Mouse (Mus musculus): ENCODE results near the gene Slco1b2.

Slco1b2 gene

DNA sequence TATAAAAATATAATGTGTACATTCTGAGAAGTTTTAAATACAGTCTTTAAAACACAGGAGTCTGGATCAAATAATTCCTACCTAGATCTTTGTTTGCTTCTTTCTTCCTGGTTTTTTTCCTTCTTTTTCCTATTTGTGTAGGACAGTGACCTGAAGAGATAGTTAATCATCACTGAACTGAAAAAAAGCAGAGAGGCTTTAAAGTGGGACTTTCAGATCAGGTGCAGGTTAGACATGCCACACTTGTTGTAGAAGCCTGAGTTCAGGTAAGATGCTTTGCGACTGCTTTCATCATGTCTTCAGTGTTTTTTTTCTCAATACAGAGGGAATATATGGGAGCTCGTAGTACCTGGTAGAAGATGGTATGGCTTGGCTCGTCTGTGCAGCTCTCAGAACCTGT is at the start of gene Slco1b2:
Gene Slco1b2, plus strand, starts transcription at position 228 of the 400 bp plus-strand sequence.
- DNase-seq = peak; percentile 4

GRCm38 (mm10) chr6:141584791-141585403 is 44.4 kb upstream of the Slco1b2 start:
- no peak for DNase-seq

GRCm38 (mm10) chr6:141590002-141590401 is 39.3 kb upstream of the Slco1b2 start:
- no peak for DNase-seq

GRCm38 (mm10) chr6:141590598-141591200 is 38.6 kb upstream of the Slco1b2 start:
- peak; percentile 12 for DNase-seq

- DNase-seq = no peak
Measured at GRCm38 (mm10) chr6:141596081-141596480, 33.2 kb upstream of the Slco1b2 start.

DNA sequence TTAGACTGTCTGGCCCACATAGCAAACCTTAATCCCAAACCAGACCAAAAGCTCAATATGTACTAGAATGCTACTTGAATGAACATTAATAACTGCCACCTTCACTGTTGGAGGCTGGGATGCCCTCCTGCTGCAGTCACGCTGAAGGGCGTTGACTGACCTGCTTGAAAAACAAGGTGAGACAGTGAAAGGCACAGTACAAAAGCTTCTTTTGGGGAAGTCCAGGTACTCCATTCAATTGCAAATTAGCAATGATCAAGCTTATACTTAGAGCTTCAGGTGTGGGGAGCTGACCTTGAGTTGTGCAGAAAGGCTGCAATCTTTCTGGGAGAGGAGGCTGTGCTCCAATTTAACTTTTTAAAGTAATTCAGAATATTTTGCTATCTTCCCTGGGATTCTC is 32.3 kb upstream of the Slco1b2 start:
- no peak for DNase-seq

DNA sequence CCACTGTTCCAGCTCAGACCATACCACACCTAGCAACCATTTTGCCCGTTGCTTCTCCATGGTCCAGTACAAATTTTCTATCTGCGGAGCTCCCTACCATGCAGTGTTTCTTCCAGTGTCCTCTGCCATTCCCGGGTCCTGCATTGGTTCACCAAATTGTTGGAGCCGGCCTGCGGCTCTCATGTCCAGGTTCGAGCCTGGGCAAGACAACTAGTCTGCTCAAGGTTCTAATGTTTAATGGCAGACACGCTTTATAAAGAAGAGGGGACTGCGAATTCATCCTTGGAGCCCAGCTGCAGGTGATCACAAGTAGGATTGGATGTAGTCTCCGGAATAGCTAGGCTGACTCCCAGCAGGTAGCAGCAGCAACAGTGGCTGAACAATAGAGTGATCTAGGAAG is 28.4 kb upstream of the Slco1b2 start:
- DNase-seq = no peak

DNA sequence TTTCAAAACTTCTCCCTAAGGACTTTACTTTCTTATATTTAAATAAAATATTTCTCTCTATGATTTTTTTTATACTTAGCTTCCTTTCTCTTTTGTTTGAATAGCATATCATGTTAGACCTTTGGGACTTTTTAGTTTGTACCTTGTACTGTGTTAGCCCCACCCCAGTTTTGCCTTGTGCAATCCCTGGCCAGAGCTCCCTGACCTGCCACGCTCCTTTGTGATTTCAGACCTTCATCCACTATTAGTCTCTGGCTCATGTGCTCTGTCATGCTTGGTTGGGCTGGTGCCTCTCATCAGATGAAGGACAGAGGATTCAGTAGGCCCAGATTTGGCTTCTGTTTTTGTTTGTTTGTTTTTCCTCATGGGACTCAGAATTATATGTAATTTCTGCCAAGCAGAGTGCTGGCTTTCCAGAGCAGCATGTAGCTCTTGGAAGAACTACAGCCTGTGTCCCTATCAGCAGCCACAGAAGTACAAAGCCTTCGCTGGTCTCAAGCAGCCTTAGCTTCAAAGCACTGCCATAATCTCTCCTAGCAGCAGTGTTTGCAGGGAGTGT is 18.5 kb upstream of the Slco1b2 start:
- DNase-seq = peak; percentile 18

DNA sequence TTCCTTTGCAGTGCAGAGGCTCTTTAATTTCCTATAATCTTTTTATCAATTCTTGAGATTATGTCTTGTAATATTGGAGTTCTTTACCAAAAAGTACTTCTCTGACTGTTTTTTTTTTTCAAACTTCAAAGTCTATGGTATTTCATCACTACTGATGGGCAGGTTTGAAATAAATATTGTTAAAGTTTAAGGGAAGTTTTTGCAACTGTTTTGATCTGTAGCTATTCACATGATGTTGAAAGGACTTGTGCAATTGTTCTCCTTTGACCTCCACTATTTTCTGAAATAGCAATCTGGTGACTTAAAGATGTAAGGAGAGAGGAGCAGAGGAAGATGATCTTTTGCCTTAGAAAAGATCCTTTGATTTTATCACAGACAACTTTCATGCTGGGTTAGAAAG is 15.3 kb upstream of the Slco1b2 start:
- DNase-seq = no peak

DNA sequence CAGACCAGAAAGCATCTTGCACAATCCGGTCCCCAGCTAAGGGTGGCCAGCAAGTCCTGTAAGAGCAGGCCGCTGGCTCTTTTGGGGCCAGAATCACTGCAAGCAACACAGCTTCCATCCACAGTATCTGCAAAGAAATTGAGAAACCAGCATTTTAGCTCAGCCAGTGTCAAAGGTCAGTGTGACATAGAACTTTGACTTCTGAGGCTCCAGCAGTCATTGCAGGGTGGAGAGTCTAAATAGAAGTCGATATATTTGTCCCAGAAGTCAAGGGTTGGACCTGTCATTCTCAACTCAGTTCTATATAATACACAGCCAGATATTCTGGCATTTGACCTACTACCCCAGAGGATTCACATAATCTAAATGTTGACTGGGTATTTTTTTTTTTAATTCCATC is 14.0 kb upstream of the Slco1b2 start:
- peak; percentile 5 for DNase-seq

GRCm38 (mm10) chr6:141632935-141633334 is 3.6 kb downstream of the Slco1b2 start:
- peak; percentile 20 for DNase-seq

DNA sequence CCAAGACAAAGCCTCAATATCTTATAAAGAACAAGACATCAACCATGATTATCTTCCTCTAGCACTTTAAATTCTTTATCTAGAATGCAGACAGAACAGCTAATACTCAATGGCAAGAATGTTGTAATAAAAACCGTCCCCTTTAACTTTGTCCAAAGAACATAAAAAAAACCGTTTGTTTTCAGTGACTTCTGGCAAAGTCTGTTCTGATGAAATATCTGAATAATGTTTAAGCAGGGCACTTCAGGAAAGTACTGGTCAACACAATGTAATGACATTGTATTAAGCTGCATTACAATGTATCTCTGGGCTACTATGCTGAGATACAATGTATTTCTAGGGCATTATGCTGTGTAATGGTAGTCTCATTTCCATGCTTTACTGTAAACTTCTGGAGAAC is 5.9 kb downstream of the Slco1b2 start:
- no peak for DNase-seq

DNA sequence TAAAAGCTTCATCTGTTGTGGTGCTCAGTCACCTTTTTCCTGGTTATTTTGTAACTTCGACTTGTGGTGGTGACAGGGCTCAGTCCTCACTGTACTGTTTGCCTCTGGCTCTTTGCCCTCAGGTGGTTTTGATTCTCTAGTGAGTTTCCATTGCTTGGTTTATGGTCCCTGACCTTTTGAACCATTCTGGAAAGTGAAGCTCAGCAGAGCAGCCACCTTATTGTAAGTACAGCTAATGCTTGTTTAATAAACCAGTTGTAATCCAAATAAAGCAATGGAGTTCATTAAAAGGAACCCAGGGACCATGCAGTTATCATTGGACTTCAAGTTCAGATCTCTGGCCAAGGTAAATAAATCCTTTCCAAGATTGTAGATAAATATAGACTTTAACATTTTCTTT is 11.3 kb downstream of the Slco1b2 start:
- DNase-seq = peak; percentile 52

- DNase-seq = no peak
Measured at GRCm38 (mm10) chr6:141687008-141687407, 57.7 kb downstream of the Slco1b2 start.

GRCm38 (mm10) chr6:141691246-141691645 is 61.9 kb downstream of the Slco1b2 start:
- DNase-seq = no peak

Data from kidney, adult 9 months (tissue).